Mouse (Mus musculus) right cerebral cortex, adult 18-20 months (tissue): ENCODE measurements at regions not wholly inside any gene's neighbourhood (a gene's known extent, or its start where the extent isn't known, plus 50 kb on each side); places are given as distances from the start of the nearest gene placed in this dataset.

Experiments used
- DNase-seq: peaks from one replicate; pipeline ENCODE4 v3.0.0; 2022; ENCODE audit warnings: mixed read lengths

- no peak for DNase-seq
Measured at GRCm38 (mm10) chr14:111485631-111486030, 189.3 kb upstream of the Slitrk5 start.

GRCm38 (mm10) chr14:111486912-111487311 lies 188.0 kb upstream of the Slitrk5 start:
- peak; percentile 43 for DNase-seq
